Mouse (Mus musculus) erythroblast, embryonic 14.5 days (primary cell): ENCODE data around the gene Nup210l.

Source experiments
- GATA1 ChIP-seq: IDR thresholded peaks from 2 replicates; pipeline ENCODE4 v1.6.1; 2012; ENCODE audit warnings: low read length, inconsistent platforms, mixed read lengths
- TAL1 ChIP-seq: IDR thresholded peaks from 3 replicates; pipeline ENCODE4 v1.6.1; 2012; ENCODE audit warnings: low read length, inconsistent platforms, mixed read lengths

- TF ChIP-seq GATA1 (no peak), TAL1 (no peak)
Measured at GRCm38 (mm10) chr3:90072294-90072693, 31.6 kb upstream of the Nup210l start, which contains the start of gene Tpm3.
